Mouse (Mus musculus) cortical plate, adult 2 months (tissue): ENCODE measurements around the gene Pan3.

ENCODE experiments used
- CTCF ChIP-seq: fragments of 200-500 bp; IDR thresholded peaks from 2 replicates; pipeline ENCODE4 v1.5.1; 2011; ENCODE audit warnings: mild to moderate bottlenecking, control low read depth, low read length; ENCODE audit not compliant: insufficient read depth; ENCODE audit errors: extremely low read depth
- POLR2A ChIP-seq: fragments of 200-500 bp; IDR thresholded peaks from 2 replicates; pipeline ENCODE4 v1.6.1; 2011; ENCODE audit warnings: mild to moderate bottlenecking, low read length, control low read depth; ENCODE audit not compliant: insufficient read depth; ENCODE audit errors: extremely low read depth

DNA sequence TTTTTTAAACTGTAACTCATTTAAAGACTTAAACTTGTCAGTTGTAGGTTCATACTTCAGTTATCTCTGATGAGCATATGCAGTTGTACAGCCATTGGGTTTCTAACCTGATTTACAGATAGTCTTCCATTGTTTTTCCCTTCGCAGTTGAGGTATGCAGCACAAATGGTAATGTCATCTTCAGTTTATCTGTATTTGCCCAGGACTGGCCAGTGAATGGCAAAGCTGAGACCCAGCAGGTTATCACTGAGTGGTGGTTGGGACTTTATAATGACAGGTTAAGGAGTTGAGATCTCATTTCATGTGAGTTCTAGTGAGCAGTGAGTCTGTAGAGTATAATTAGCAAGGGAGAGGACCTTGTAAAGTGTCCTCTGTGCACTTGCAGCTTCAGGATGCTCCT is 12.0 kb downstream of the Pan3 start:
- no peak for TF ChIP-seq POLR2A
- no peak for TF ChIP-seq CTCF
